Mouse (Mus musculus) liver, adult 2 months (tissue): ENCODE data around the gene Os9. TPM values are rescaled to one million over a fixed set of nuclear protein-coding genes. Genes with fewer than 3 reads are reported as not detected.

Experiments used
- DNase-seq: peaks from one replicate; pipeline ENCODE4 v3.0.0-alpha.2; 2011; ENCODE audit warnings: low read depth, low spot score; ENCODE audit errors: extremely low read depth
- H3K27ac ChIP-seq: fragments of 200-500 bp; replicated peaks from 2 replicates; pipeline ENCODE4 v1.5.1; 2012; ENCODE audit warnings: low read depth, mild to moderate bottlenecking, control low read depth, inconsistent platforms, low read length; ENCODE audit not compliant: insufficient read depth
- H3K27me3 ChIP-seq: fragments of 200-500 bp; 2 replicates; pipeline ENCODE4 v1.6.1; 2012; ENCODE audit warnings: mild to moderate bottlenecking, moderate library complexity, low read length, inconsistent platforms; ENCODE audit not compliant: control insufficient read depth, insufficient read depth
- H3K36me3 ChIP-seq: fragments of 200-500 bp; 2 replicates; pipeline ENCODE4 v1.6.1; 2012; ENCODE audit warnings: low read length, inconsistent platforms; ENCODE audit not compliant: control insufficient read depth, insufficient read depth
- H3K4me1 ChIP-seq: fragments of 200-500 bp; 2 replicates; pipeline ENCODE4 v1.6.1; 2011; ENCODE audit warnings: low read length; ENCODE audit not compliant: control insufficient read depth, insufficient read depth
- H3K4me3 ChIP-seq: fragments of 200-500 bp; 2 replicates; pipeline ENCODE4 v1.5.1; 2011; ENCODE audit warnings: low read depth, mild to moderate bottlenecking, control low read depth, low read length, moderate library complexity; ENCODE audit not compliant: insufficient read depth
- H3K79me2 ChIP-seq: fragments of 200-500 bp; 2 replicates; pipeline ENCODE4 v1.6.1; 2012; ENCODE audit warnings: inconsistent platforms, mild to moderate bottlenecking, low read length, moderate library complexity; ENCODE audit not compliant: control insufficient read depth, insufficient read depth
- H3K9ac ChIP-seq: fragments of 200-500 bp; 2 replicates; pipeline ENCODE4 v1.6.1; 2012; ENCODE audit warnings: low read depth, mild to moderate bottlenecking, control low read depth, inconsistent platforms, low read length
- CTCF ChIP-seq: fragments of 200-500 bp; IDR thresholded peaks from 2 replicates; pipeline ENCODE4 v1.5.1; 2011; ENCODE audit warnings: low read depth, low read length, control low read depth
- POLR2A ChIP-seq: fragments of 200-500 bp; IDR thresholded peaks from 2 replicates; pipeline ENCODE4 v1.6.1; 2011; ENCODE audit warnings: low read length, control low read depth; ENCODE audit not compliant: insufficient read depth; ENCODE audit errors: extremely low read depth
- WGBS: fragments of 180-500 bp; shearing (Covaris S2); methylation state at CpG from one replicate; pipeline ENCODE4 v1.1.7; 2018; 5-methylcytosine and 5-hydroxymethylcytosine counted together
- polyA plus RNA-seq: library from polyadenylated mRNA; depleted of rRNA; stranded (reverse); fragments of >200 nt; gene quantifications from 2 replicates; pipeline ENCODE4 v1.2.3, GENCODE M21; 2012
- total RNA-seq: library from RNA; depleted of rRNA; stranded (reverse); fragments of >200 nt; gene quantifications from 2 replicates; pipeline ENCODE4 v1.2.3, GENCODE M21; 2014

The Os9 gene
- total and polyA plus RNA-seq, 2 experiments = 130 TPM

- TF ChIP-seq POLR2A (no peak), CTCF (no peak)
- no peaks in the 10 kb centered on the region for H3K27me3 ChIP-seq
- H3K4me3 ChIP-seq = no peak overlapping the region
- H3K27ac ChIP-seq = no peak overlapping the region
- H3K9ac ChIP-seq = no peak overlapping the region
- WGBS = 71% methylated on average over 8 of the region's 8 CpGs
- H3K4me1 ChIP-seq = peaks cover 27% of the 10 kb centered on the region
- H3K79me2 ChIP-seq = no peaks in the 10 kb centered on the region
- H3K36me3 ChIP-seq = no peaks in the 10 kb centered on the region
- DNase-seq = no peak
These were observed 37.5 kb downstream of the Os9 start for GRCm38 (mm10) chr10:127083292-127083914.

- peaks cover 30% of the 10 kb centered on the region for H3K4me1 ChIP-seq
These were observed 38.8 kb downstream of the Os9 start for GRCm38 (mm10) chr10:127081996-127082620.

GRCm38 (mm10) chr10:127080901-127081780 lies 39.8 kb downstream of the Os9 start:
- no peaks in the 10 kb centered on the region for H3K36me3 ChIP-seq
- peaks cover 30% of the 10 kb centered on the region for H3K4me1 ChIP-seq
- peak overlapping the region; percentile 53 for H3K27ac ChIP-seq
- no peak for TF ChIP-seq CTCF
- no peak for TF ChIP-seq POLR2A
- DNase-seq = no peak
- no peak overlapping the region; the same call in 1 of the 2 replicates for H3K4me3 ChIP-seq
- no peaks in the 10 kb centered on the region; the same call in 1 of the 2 replicates for H3K79me2 ChIP-seq
- 23% methylated on average over 48 of the region's 48 CpGs for WGBS
- H3K27me3 ChIP-seq = no peaks in the 10 kb centered on the region
- H3K9ac ChIP-seq = peak overlapping the region; percentile 16; the same call in 1 of the 2 replicates

More at GRCm38 (mm10) chr10:127081996-127082620, 38.8 kb downstream of the Os9 start:
- Histone ChIP-seq H3K36me3 (no peaks in the 10 kb centered on the region), H3K4me3 (no peak overlapping the region), H3K27me3 (no peaks in the 10 kb centered on the region), H3K27ac (peak overlapping the region; percentile 53), H3K79me2 (no peaks in the 10 kb centered on the region; the same call in 1 of the 2 replicates), H3K9ac (peak overlapping the region; percentile 17; the same call in 1 of the 2 replicates)
- 14% methylated on average over 8 of the region's 8 CpGs for WGBS
- peak; percentile 93 for DNase-seq
- no peak for TF ChIP-seq CTCF
- no peak for TF ChIP-seq POLR2A

GRCm38 (mm10) chr10:127079665-127080391 lies 41.1 kb downstream of the Os9 start:
- no peaks in the 10 kb centered on the region for H3K36me3 ChIP-seq
- no peaks in the 10 kb centered on the region for H3K27me3 ChIP-seq
- peak overlapping the region; percentile 91 for H3K9ac ChIP-seq
- H3K27ac ChIP-seq = peak overlapping the region; percentile 89
- peak overlapping the region; percentile 89 for H3K4me3 ChIP-seq
- peak; percentile 59 for TF ChIP-seq CTCF
- 0 out of 2 replicates have a peak, but pooled peaks have one; percentile 17 for TF ChIP-seq POLR2A
- DNase-seq = peak; percentile 68
- no peaks in the 10 kb centered on the region; the same call in 1 of the 2 replicates for H3K79me2 ChIP-seq
- peaks cover 30% of the 10 kb centered on the region for H3K4me1 ChIP-seq
- 5% methylated on average over 70 of the region's 70 CpGs for WGBS

- H3K9ac ChIP-seq = peak overlapping the region; percentile 91
- 4% methylated on average over 46 of the region's 49 CpGs for WGBS
These were observed 42.0 kb downstream of the Os9 start for GRCm38 (mm10) chr10:127078677-127079575.

More at GRCm38 (mm10) chr10:127078677-127079575, 42.0 kb downstream of the Os9 start:
- no peaks in the 10 kb centered on the region; the same call in 1 of the 2 replicates for H3K79me2 ChIP-seq
- peaks cover 30% of the 10 kb centered on the region for H3K4me1 ChIP-seq
- no peaks in the 10 kb centered on the region for H3K36me3 ChIP-seq
- H3K27ac ChIP-seq = no peak overlapping the region
- no peak for TF ChIP-seq POLR2A
- TF ChIP-seq CTCF = no peak
- peak; percentile 46 for DNase-seq
- H3K4me3 ChIP-seq = peak overlapping the region; percentile 89
- H3K27me3 ChIP-seq = no peaks in the 10 kb centered on the region
